Mouse (Mus musculus): Measurements from ENCODE around the gene Entpd1. TPM values are rescaled to one million over a fixed set of nuclear protein-coding genes. Genes with fewer than 3 reads are reported as not detected.

The Entpd1 gene
- polyA plus RNA-seq, 1 experiment from 2014 or later, result 8.1 TPM

DNA sequence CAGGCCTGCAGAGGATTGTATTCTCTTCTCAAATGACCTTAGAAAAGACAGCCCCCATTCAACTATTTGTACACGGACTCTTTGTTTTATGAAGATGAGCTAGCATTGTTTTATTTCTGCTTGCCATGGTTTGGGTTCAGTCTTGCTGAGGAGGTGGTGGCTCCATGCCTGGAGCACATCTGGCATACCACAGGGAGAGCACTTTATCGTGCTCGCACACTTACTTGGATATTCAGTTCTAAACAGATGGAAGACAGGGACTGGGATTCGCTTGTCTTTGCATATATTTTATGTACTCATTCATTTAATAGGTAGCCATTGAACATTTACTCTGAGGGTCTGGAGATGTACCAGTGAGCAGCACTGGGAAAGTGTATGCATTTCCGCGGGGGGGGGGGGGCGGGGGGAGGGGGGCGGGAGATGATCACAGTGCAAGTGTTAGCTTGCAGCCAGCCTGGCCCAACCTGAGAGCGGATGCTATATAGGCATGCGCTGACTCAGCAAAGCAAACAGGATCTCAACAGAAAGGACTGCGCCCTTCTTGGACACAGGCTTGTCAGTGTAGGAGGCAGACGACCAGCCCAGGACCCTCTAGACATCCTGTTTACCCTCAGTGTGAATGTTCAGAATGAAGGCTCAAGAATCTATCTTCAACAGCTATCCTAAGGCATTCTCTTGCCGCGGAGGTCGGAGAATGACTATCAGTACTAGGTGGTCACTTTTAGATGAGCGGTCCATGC, 100.9 kb downstream of the Entpd1 start:
- 0 out of 2 replicates have a peak overlapping the region, but pooled peaks have one; percentile 9 for H3K27ac ChIP-seq (replicated peaks)
- no peaks in the 10 kb centered on the region for H3K36me3 ChIP-seq
- no peaks in the 10 kb centered on the region for H3K9me3 ChIP-seq
- H3K9ac ChIP-seq, result no peak overlapping the region
- 79% methylated on average over 16 of the region's 16 CpGs for WGBS
- H3K4me2 ChIP-seq, result no peak overlapping the region
- ATAC-seq (ENCODE audit: low read depth), result peak; percentile 65
- H3K4me3 ChIP-seq, result no peak overlapping the region
- H3K27me3 ChIP-seq, result no peaks in the 10 kb centered on the region
- no peaks in the 10 kb centered on the region for H3K4me1 ChIP-seq (replicated peaks)

DNA sequence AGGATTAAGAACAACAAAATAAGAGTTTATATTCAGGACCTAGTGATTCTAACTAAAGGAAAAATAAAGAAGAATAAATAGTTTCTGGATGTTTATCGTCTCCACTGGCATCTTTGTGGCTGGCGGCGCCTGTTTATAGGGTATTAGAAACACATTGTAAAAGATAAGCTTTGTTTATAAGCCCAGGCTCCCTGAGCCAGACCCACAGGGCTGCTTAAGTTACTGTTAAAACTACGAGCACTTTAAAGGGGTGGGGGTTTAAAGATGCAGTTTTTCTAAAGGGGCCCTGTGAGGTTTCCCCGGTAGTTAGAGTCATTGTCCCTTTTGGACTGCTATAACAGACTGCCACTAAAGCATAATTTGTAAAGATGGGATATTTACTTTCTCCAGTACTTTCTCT, 102.5 kb downstream of the Entpd1 start:
- Histone ChIP-seq H3K4me3 (no peak overlapping the region), H3K9me3 (no peaks in the 10 kb centered on the region), H3K9ac (no peak overlapping the region), H3K36me3 (no peaks in the 10 kb centered on the region), H3K27me3 (no peaks in the 10 kb centered on the region), H3K27ac (replicated peaks) (no peak overlapping the region), H3K4me2 (no peak overlapping the region), H3K4me1 (replicated peaks) (no peaks in the 10 kb centered on the region)
- ATAC-seq (ENCODE audit: low read depth), result no peak
- WGBS, result 80% methylated on average over 5 of the region's 5 CpGs

DNA sequence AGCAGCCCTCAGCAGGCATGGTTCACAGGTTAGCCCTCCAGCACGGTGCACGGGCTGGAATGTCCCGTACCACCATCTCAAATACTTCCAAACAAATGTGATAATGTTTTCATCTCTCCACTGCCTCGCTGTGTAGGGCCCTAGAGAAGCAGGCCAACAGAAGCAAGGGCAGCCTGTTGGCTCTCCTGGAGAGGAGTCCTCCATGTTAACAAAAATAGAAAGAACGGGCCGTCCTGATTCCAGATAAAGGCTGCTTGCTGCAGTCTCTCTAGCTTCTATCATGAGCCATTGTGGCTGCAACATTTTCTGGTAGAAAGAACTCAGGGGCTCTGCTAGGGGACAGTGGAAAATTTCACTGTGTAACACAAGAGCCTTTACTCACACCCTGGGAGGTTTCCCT, 104.8 kb downstream of the Entpd1 start:
- Histone ChIP-seq H3K4me2 (no peak overlapping the region), H3K9ac (no peak overlapping the region), H3K4me3 (no peak overlapping the region), H3K27ac (replicated peaks) (no peak overlapping the region), H3K27me3 (no peaks in the 10 kb centered on the region), H3K36me3 (no peaks in the 10 kb centered on the region), H3K9me3 (no peaks in the 10 kb centered on the region), H3K4me1 (replicated peaks) (no peaks in the 10 kb centered on the region)
- ATAC-seq (ENCODE audit: low read depth), result no peak
- WGBS, result 86% methylated on average over 6 of the region's 6 CpGs

DNA sequence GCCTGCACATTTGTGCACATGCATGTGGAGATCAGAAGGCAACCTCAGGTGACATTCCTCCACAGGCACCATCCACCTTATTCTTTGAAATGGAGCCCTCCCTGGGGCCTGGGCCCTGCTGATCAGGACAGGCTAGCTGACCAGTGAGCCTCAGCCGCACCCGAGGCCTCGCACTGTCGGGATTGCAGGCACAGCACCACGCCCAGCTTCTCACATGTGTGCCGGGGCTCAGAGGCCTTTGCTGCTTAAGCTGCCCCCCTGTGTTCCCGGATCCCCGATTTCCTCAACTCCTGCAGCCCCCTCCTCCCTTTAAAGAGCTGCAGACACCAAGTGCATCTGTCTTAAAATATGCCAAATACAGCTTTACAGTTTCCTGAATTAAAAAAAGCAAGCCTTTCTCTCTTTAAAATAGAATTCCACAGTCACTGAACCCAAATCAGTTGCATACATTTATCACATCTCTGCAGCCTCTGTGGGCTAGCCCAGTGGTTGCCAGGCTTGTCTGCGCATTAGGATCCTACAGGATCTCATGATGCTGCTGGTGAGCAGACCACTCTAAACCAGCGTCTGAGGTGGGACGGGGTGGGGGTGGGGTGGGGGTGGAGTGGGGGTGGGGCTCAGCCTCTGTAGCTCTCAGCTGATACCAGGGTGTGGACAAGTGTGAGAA, 107.4 kb downstream of the Entpd1 start:
- Histone ChIP-seq H3K27ac (replicated peaks) (no peak overlapping the region), H3K27me3 (no peaks in the 10 kb centered on the region), H3K9me3 (no peaks in the 10 kb centered on the region), H3K36me3 (no peaks in the 10 kb centered on the region), H3K9ac (no peak overlapping the region), H3K4me3 (no peak overlapping the region), H3K4me2 (no peak overlapping the region), H3K4me1 (replicated peaks) (no peaks in the 10 kb centered on the region)
- no peak for ATAC-seq (ENCODE audit: low read depth)
- 66% methylated on average over 11 of the region's 11 CpGs for WGBS

DNA sequence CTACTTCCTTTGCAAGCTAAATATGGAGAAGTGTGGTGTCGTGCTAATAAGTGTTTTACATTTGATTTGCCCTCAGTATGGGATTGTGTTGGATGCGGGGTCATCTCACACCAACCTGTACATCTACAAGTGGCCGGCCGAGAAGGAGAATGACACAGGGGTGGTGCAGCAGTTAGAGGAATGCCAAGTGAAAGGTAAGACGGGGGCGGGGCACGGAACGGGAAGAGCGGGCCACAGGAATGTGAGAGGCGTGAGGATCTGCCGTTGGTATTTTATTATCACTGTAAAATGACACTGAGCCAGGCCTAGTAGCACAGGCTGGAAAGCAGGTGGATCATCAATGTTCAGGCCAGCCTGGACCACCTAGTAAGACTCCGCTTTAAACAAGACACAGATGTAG, 108.2 kb downstream of the Entpd1 start:
- Histone ChIP-seq H3K27me3 (no peaks in the 10 kb centered on the region), H3K4me1 (replicated peaks) (no peaks in the 10 kb centered on the region), H3K36me3 (no peaks in the 10 kb centered on the region), H3K9me3 (no peaks in the 10 kb centered on the region), H3K4me3 (no peak overlapping the region), H3K9ac (no peak overlapping the region), H3K4me2 (no peak overlapping the region), H3K27ac (replicated peaks) (no peak overlapping the region)
- no peak for ATAC-seq (ENCODE audit: low read depth)
- WGBS, result 83% methylated on average over 12 of the region's 12 CpGs

DNA sequence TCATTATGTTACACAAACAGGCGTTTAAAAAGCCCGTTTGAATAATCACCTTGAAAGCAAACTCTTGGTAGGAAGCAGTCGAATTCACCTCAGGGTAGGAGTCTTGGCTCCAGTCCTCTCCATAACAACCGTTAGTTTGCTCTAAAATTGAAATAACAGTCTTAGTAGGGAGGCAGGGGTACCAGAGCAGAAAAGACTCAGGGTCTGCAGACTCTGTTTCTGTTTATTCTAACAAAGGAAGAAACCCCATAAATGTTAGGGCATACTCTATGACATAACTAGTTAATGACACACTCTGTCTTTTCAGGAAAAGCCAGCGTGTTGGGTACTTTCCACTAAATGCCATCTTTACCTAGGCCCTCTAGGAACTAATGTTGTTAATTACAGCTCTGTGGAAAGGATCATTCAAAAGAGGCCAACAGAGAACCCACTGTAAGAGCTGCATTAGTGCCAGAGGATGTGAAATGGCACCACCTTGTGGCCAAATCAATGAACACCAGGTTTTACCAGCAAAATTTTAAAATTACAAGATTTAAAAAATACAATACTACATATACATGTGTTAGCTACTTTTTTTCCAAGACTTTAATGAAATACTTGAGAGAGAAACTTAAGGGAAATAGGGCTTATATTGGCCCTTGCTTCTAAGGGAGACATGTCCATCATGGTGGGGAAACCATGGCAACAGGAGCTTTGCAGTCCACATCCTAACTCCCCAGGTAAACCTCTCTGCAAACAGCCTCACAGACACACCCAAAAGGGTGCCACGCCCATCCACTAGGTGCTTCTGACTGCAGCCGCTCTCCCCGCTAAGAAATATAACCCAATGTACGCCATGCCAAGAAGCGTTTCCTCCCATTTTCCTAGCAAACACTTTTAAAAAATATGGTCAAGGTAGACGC, 110.2 kb downstream of the Entpd1 start:
- 61% methylated on average over 11 of the region's 11 CpGs for WGBS
- Histone ChIP-seq H3K4me3 (no peak overlapping the region), H3K36me3 (no peaks in the 10 kb centered on the region), H3K9me3 (no peaks in the 10 kb centered on the region), H3K4me1 (replicated peaks) (no peaks in the 10 kb centered on the region), H3K4me2 (no peak overlapping the region), H3K9ac (no peak overlapping the region), H3K27me3 (no peaks in the 10 kb centered on the region), H3K27ac (replicated peaks) (no peak overlapping the region; the same call in 1 of the 2 replicates)
- ATAC-seq (ENCODE audit: low read depth), result peak; percentile 81

DNA sequence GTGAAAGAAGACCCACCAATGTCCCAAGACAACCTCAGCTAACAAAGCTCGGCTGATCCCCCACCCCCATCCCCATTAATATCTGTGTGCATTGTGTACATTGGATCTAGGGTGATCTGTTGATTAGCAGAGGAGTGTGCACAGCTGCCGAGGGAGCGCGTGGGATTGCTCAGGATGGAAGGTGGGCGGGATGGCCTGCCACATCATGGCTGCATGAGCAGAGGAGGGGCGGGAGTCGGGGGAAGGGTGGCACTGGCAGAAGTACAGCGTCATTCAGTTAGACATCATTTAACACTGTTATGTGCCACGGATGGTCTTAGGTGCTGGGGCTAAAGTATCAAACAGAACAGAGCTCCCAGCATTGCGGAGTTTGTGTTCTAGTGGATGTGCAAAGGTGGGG, 111.3 kb downstream of the Entpd1 start:
- WGBS, result 66% methylated on average over 10 of the region's 10 CpGs
- Histone ChIP-seq H3K4me1 (replicated peaks) (no peaks in the 10 kb centered on the region), H3K9me3 (no peaks in the 10 kb centered on the region), H3K27me3 (no peaks in the 10 kb centered on the region), H3K4me3 (no peak overlapping the region), H3K9ac (no peak overlapping the region), H3K27ac (replicated peaks) (no peak overlapping the region), H3K36me3 (no peaks in the 10 kb centered on the region), H3K4me2 (no peak overlapping the region)
- ATAC-seq (ENCODE audit: low read depth), result no peak

DNA sequence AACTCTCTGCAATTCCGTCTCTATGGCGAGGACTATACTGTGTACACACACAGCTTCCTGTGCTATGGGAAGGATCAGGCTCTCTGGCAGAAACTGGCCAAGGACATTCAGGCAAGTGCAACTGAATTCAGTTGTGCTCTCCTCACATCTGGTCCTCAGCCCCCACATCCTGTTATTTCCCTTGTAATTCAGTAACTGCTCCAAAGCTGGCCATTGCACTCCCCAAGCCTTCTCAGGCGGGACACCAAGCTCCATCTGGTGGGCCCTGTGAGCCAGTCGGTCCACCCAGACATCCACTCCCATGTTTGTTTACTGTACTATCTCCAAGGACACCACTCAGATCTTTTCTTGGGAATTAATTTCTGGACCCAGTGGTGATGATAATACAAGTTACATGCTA, 114.0 kb downstream of the Entpd1 start:
- Histone ChIP-seq H3K27me3 (no peaks in the 10 kb centered on the region), H3K4me2 (no peak overlapping the region), H3K4me3 (no peak overlapping the region), H3K9me3 (no peaks in the 10 kb centered on the region), H3K9ac (no peak overlapping the region), H3K4me1 (replicated peaks) (no peaks in the 10 kb centered on the region), H3K27ac (replicated peaks) (no peak overlapping the region), H3K36me3 (no peaks in the 10 kb centered on the region)
- 78% methylated on average over 4 of the region's 4 CpGs for WGBS
- ATAC-seq (ENCODE audit: low read depth), result no peak

DNA sequence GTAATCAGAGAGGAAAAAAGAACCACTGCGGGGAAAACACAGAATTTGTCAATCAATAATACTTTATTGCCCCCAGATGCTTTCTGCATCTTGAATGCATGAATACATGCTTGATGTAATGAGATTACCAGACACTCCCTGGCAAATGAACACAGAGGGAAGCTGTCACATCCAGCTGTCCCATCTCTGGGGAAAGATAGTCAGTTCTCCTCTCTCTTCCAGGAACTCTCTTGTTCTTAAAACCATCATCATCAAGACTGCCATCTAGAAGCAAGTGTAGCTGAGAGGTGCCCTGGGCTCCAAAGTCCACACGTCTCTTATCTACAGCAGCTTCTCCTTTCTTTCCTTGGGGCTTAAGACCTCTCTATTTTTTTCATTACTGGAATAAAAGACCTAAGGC, 114.4 kb downstream of the Entpd1 start:
- Histone ChIP-seq H3K9me3 (no peaks in the 10 kb centered on the region), H3K4me3 (no peak overlapping the region), H3K27ac (replicated peaks) (no peak overlapping the region), H3K4me1 (replicated peaks) (no peaks in the 10 kb centered on the region), H3K4me2 (no peak overlapping the region), H3K36me3 (no peaks in the 10 kb centered on the region), H3K9ac (no peak overlapping the region), H3K27me3 (no peaks in the 10 kb centered on the region)
- 75% methylated on average over 2 of the region's 2 CpGs for WGBS
- ATAC-seq (ENCODE audit: low read depth), result no peak

DNA sequence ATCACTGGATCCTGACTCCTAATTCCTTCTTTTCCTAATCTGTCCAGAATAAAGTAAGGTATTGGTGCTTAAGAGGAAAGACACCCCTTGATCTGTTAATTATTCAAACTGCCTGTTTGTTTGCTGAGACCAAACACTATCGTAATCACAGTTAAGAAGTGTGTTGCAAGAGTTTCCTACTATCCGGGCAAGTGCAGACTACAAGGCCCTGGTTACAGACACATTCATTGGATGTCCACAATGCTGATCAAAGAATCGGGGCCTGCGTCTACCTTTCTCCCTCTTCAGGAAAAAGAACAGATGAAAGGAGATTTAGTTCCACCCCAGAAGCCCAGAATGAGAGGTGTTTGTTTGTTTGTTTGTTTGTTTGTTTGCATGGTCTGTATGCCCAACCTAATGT, 116.0 kb downstream of the Entpd1 start:
- Histone ChIP-seq H3K4me2 (no peak overlapping the region), H3K27me3 (no peaks in the 10 kb centered on the region), H3K4me1 (replicated peaks) (no peaks in the 10 kb centered on the region), H3K4me3 (no peak overlapping the region), H3K36me3 (no peaks in the 10 kb centered on the region), H3K9me3 (no peaks in the 10 kb centered on the region), H3K9ac (no peak overlapping the region), H3K27ac (replicated peaks) (no peak overlapping the region)
- WGBS, result 92% methylated on average over 4 of the region's 4 CpGs
- no peak for ATAC-seq (ENCODE audit: low read depth)

DNA sequence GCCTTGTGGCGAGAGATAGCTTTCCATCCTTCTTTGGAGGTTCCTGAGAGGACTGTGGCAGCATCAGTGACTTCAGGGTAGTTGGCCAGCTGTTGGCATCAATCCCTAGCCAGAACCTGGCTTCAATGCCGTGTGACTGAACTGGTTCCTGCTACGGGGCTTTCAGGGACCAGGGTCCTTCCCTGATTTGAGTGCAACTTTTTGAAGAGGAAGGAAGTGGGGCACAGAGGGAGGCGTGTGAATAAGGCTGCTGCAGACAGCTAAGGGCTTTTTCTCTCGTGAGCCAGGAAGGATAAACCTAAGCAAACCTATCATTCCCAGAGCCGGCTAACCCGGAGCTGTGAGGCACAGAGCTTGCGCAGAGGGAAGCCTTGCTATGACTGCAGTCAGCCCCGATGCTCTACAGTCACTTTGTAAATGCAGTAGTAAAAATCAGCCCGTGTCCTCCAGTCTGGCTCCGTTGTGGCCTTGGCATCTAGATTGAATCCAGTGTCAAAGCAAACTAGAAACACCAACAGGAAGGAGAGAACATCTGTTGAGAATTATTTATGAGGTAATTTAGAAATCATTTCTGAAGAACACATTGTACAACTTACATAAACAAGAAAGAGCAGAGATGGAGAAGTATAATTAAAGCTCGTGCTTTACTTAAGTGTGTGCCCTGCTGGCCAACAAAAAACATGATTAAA, 116.7 kb downstream of the Entpd1 start:
- Histone ChIP-seq H3K4me3 (no peak overlapping the region), H3K36me3 (no peaks in the 10 kb centered on the region), H3K4me2 (no peak overlapping the region), H3K4me1 (replicated peaks) (no peaks in the 10 kb centered on the region), H3K27me3 (no peaks in the 10 kb centered on the region), H3K9ac (no peak overlapping the region), H3K9me3 (no peaks in the 10 kb centered on the region), H3K27ac (replicated peaks) (no peak overlapping the region)
- no peak for ATAC-seq (ENCODE audit: low read depth)
- WGBS, result 72% methylated on average over 12 of the region's 12 CpGs

DNA sequence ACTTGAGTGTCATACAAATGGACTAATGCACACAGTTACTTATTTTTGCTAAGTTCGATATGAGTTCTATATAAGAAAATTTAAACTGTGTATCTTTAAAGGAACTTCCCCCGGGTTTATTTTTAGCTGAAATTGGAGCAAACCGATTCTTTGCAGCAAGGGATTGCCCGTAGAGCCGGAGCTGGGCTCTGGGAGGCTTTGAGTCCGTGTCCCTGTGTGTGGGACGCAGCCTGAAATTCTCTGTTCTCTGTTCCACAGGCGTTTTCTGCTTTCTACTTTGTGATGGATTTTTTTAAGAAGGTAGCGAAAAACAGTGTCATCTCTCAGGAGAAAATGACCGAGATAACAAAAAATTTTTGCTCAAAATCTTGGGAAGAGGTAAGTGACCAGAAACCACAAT, 121.2 kb downstream of the Entpd1 start:
- Histone ChIP-seq H3K9me3 (no peaks in the 10 kb centered on the region), H3K36me3 (no peaks in the 10 kb centered on the region), H3K4me2 (no peak overlapping the region), H3K4me3 (no peak overlapping the region), H3K4me1 (replicated peaks) (peaks cover 14% of the 10 kb centered on the region), H3K27me3 (no peaks in the 10 kb centered on the region), H3K9ac (no peak overlapping the region), H3K27ac (replicated peaks) (no peak overlapping the region)
- WGBS, result 79% methylated on average over 10 of the region's 10 CpGs
- no peak for ATAC-seq (ENCODE audit: low read depth)
